Comparison of ENCODE assay signal across 9 mouse cellular contexts in genomic region chr7:30363344-30363738, GRCm38 (mm10). TPM values are rescaled to one million over a fixed set of nuclear protein-coding genes. Genes with fewer than 3 reads are reported as not detected.
DNase-seq lines count a peak whose midpoint lies in the region; ATAC-seq and TF ChIP-seq lines count a peak whose summit lies in the region.
"Had no signal": no experiment of that assay in that cellular context is flagged by ENCODE, and none has a peak within 500 bp of the region (broad histone marks: within the 10 kb centered on the region; RNA-seq: fewer than 3 reads in every experiment).

No protein-coding gene starts in this region.

- no peak for TF ChIP-seq CTCF in liver, adult 2 months (IDR thresholded peaks at IDR 0.05; ENCODE audit: low read depth, low read length)

- ATAC-seq in forebrain, embryonic 15.5 days (replicated peaks), result peak; percentile 46
- ATAC-seq in limb, embryonic 13.5 days (ENCODE audit: low FRiP score, low read depth), result 0 out of 2 replicates have a peak, but pooled peaks have one; percentile 1
- no peak for ATAC-seq in stomach, embryonic 14.5 days (ENCODE audit: insufficient number of reproducible peaks, insufficient read depth, low FRiP score, low read depth)

- no peaks in the 10 kb centered on the region for H3K9me3 ChIP-seq in forebrain, embryonic 15.5 days
- H3K9me3 ChIP-seq in limb, embryonic 13.5 days, result no peaks in the 10 kb centered on the region
- no peaks in the 10 kb centered on the region for H3K9me3 ChIP-seq in stomach, embryonic 14.5 days (ENCODE audit: control insufficient read depth, low read depth, low read length)

- no peaks in the 10 kb centered on the region for H3K27me3 ChIP-seq in liver, adult 2 months (ENCODE audit: control insufficient read depth, insufficient read depth, low read length)
- 0 out of 2 replicates have a peak, but pooled peaks cover 3% of the 10 kb centered on the region for H3K27me3 ChIP-seq in forebrain, embryonic 15.5 days
- H3K27me3 ChIP-seq in limb, embryonic 13.5 days, result peaks cover 16% of the 10 kb centered on the region
- no peaks in the 10 kb centered on the region for H3K27me3 ChIP-seq in stomach, embryonic 14.5 days (ENCODE audit: control insufficient read depth, insufficient read depth, low read length)

- no peaks in the 10 kb centered on the region for H3K79me2 ChIP-seq in liver, adult 2 months (ENCODE audit: control insufficient read depth, insufficient read depth, low read length)

- H3K4me1 ChIP-seq in liver, adult 2 months (ENCODE audit: control insufficient read depth, insufficient read depth, low read length), result peaks cover 18% of the 10 kb centered on the region
- H3K4me1 ChIP-seq in forebrain, embryonic 15.5 days, result peaks cover 46% of the 10 kb centered on the region
- peaks cover 28% of the 10 kb centered on the region for H3K4me1 ChIP-seq in limb, embryonic 13.5 days
- H3K4me1 ChIP-seq in stomach, embryonic 14.5 days (ENCODE audit: control insufficient read depth, insufficient read depth, low read length), result peaks cover 19% of the 10 kb centered on the region; the same call in 1 of the 2 replicates

- WGBS in liver, adult 2 months, result 72% methylated on average over 6 of the region's 6 CpGs
- WGBS in forebrain, embryonic 15.5 days, result 69% methylated on average over 6 of the region's 6 CpGs
- WGBS in limb, embryonic 13.5 days, result 72% methylated on average over 6 of the region's 6 CpGs
- WGBS in stomach, embryonic 14.5 days, result 60% methylated on average over 6 of the region's 6 CpGs

- peak overlapping the region; percentile 90 for H3K4me2 ChIP-seq in forebrain, embryonic 15.5 days (replicated peaks)
- H3K4me2 ChIP-seq in limb, embryonic 13.5 days (replicated peaks), result peak overlapping the region; percentile 81
- H3K4me2 ChIP-seq in stomach, embryonic 14.5 days (replicated peaks; ENCODE audit: low read depth, low read length), result peak overlapping the region; percentile 76

- peak overlapping the region; percentile 76 for H3K4me3 ChIP-seq in liver, adult 2 months (ENCODE audit: insufficient read depth, low read depth, low read length)
- H3K4me3 ChIP-seq in forebrain, embryonic 15.5 days, result peak overlapping the region; percentile 63
- H3K4me3 ChIP-seq in limb, embryonic 13.5 days, result peak overlapping the region; percentile 66
- peak overlapping the region; percentile 70 for H3K4me3 ChIP-seq in stomach, embryonic 14.5 days (ENCODE audit: low read depth, low read length)
- H3K4me3 ChIP-seq: myocyte had no signal

- no peak for DNase-seq in liver, adult 2 months (ENCODE audit: extremely low read depth, low read depth, low spot score)
- DNase-seq in liver, result no peak
- no peak for DNase-seq in right cerebral cortex, postnatal 14 days
- no peak for DNase-seq in spleen, postnatal 36 days (ENCODE audit: low spot score in 2 of 2)
- DNase-seq: thymus, adult 18-20 months had no signal

- no peaks in the 10 kb centered on the region for H3K36me3 ChIP-seq in liver, adult 2 months (ENCODE audit: control insufficient read depth, insufficient read depth, low read length)
- H3K36me3 ChIP-seq in forebrain, embryonic 15.5 days, result peaks cover 10% of the 10 kb centered on the region
- H3K36me3 ChIP-seq in limb, embryonic 13.5 days, result peaks cover 15% of the 10 kb centered on the region
- peaks cover 8% of the 10 kb centered on the region; the same call in 1 of the 2 replicates for H3K36me3 ChIP-seq in stomach, embryonic 14.5 days (ENCODE audit: control insufficient read depth, insufficient read depth, low read length)

- TF ChIP-seq POLR2A in liver, adult 2 months (IDR thresholded peaks at IDR 0.05; ENCODE audit: extremely low read depth, insufficient read depth, low read length), result no peak

- H3K9ac ChIP-seq in liver, adult 2 months (ENCODE audit: low read depth, low read length), result no peak overlapping the region
- H3K9ac ChIP-seq in forebrain, embryonic 15.5 days (replicated peaks), result peak overlapping the region; percentile 79
- H3K9ac ChIP-seq in limb, embryonic 13.5 days, result peak overlapping the region; percentile 88; the same call in 1 of the 2 replicates
- peak overlapping the region; percentile 77; the same call in 1 of the 2 replicates for H3K9ac ChIP-seq in stomach, embryonic 14.5 days (replicated peaks; ENCODE audit: low read depth, low read length)

- no peak overlapping the region for H3K27ac ChIP-seq in liver, adult 2 months (replicated peaks; ENCODE audit: insufficient read depth, low read depth, low read length)
- peak overlapping the region; percentile 38; the same call in 1 of the 2 replicates for H3K27ac ChIP-seq in forebrain, embryonic 15.5 days (replicated peaks)
- H3K27ac ChIP-seq in limb, embryonic 13.5 days, result no peak overlapping the region
- no peak overlapping the region for H3K27ac ChIP-seq in stomach, embryonic 14.5 days (ENCODE audit: low read length)

RNA-seq across cellular contexts. Expression of gene Lrfn3, which starts 0.8 kb away (rescaled TPM):
- total RNA-seq in liver, adult 2 months (2014; rRNA removed), result 0.74 and 1.7 TPM in 2 replicates
- 12.9 and 22.2 TPM in 2 replicates for polyA plus RNA-seq in liver, adult 2 months (2012; rRNA removed)
- polyA plus RNA-seq in forebrain, embryonic 15.5 days (2015; fragmentation: Nextera tagmentation; extraction: Ambion mirVana), result 11.2 and 12.3 TPM in 2 replicates
- polyA plus RNA-seq in limb, embryonic 13.5 days (2015; fragmentation: Nextera tagmentation; extraction: Ambion mirVana), result 6.8 and 7.5 TPM in 2 replicates
- polyA plus RNA-seq in stomach, embryonic 14.5 days (2014; fragmentation: Nextera tagmentation; extraction: Ambion mirVana), result 5.2 and 6.7 TPM in 2 replicates

RNA-seq across cellular contexts. Expression of gene Sdhaf1, which starts 39.6 kb away (rescaled TPM):
- total RNA-seq in liver, adult 2 months (2014; rRNA removed), result 4.0 and 4.4 TPM in 2 replicates
- polyA plus RNA-seq in liver, adult 2 months (2012; rRNA removed), result 15.8 and 16.2 TPM in 2 replicates
- polyA plus RNA-seq in forebrain, embryonic 15.5 days (2015; fragmentation: Nextera tagmentation; extraction: Ambion mirVana), result 22.1 and 22.5 TPM in 2 replicates
- 20.0 and 22.4 TPM in 2 replicates for polyA plus RNA-seq in limb, embryonic 13.5 days (2015; fragmentation: Nextera tagmentation; extraction: Ambion mirVana)
- polyA plus RNA-seq in stomach, embryonic 14.5 days (2014; fragmentation: Nextera tagmentation; extraction: Ambion mirVana), result 14.4 and 17.0 TPM in 2 replicates

RNA-seq across cellular contexts. Expression of gene E130208F15Rik, which starts 41.8 kb away (rescaled TPM):
- total RNA-seq in liver, adult 2 months (2014; rRNA removed), result 0.18 and 0.34 TPM in 2 replicates
- 0.06 and 0.39 TPM in 2 replicates for polyA plus RNA-seq in liver, adult 2 months (2012; rRNA removed)
- not detected in 2 replicates for polyA plus RNA-seq in forebrain, embryonic 15.5 days (2015; fragmentation: Nextera tagmentation; extraction: Ambion mirVana)
- 0.95 and 1.2 TPM in 2 replicates for polyA plus RNA-seq in limb, embryonic 13.5 days (2015; fragmentation: Nextera tagmentation; extraction: Ambion mirVana)
- not detected in 2 replicates for polyA plus RNA-seq in stomach, embryonic 14.5 days (2014; fragmentation: Nextera tagmentation; extraction: Ambion mirVana)

RNA-seq across cellular contexts. Expression of gene Syne4, which starts 48.7 kb away (rescaled TPM):
- total RNA-seq in liver, adult 2 months (2014; rRNA removed), result 1.7 and 3.5 TPM in 2 replicates
- polyA plus RNA-seq in liver, adult 2 months (2012; rRNA removed), result 2.2 and 4.9 TPM in 2 replicates
- 7.3 and 9.0 TPM in 2 replicates for polyA plus RNA-seq in forebrain, embryonic 15.5 days (2015; fragmentation: Nextera tagmentation; extraction: Ambion mirVana)
- 89.9 and 90.4 TPM in 2 replicates for polyA plus RNA-seq in limb, embryonic 13.5 days (2015; fragmentation: Nextera tagmentation; extraction: Ambion mirVana)
- 49.0 and 53.2 TPM in 2 replicates for polyA plus RNA-seq in stomach, embryonic 14.5 days (2014; fragmentation: Nextera tagmentation; extraction: Ambion mirVana)

RNA-seq across cellular contexts. Expression of gene Tyrobp, which starts 50.2 kb away (rescaled TPM):
- total RNA-seq in liver, adult 2 months (2014; rRNA removed), result 46.1 and 57.6 TPM in 2 replicates
- 48.1 and 86.4 TPM in 2 replicates for polyA plus RNA-seq in liver, adult 2 months (2012; rRNA removed)
- 22.5 and 24.3 TPM in 2 replicates for polyA plus RNA-seq in forebrain, embryonic 15.5 days (2015; fragmentation: Nextera tagmentation; extraction: Ambion mirVana)
- 29.7 and 32.7 TPM in 2 replicates for polyA plus RNA-seq in limb, embryonic 13.5 days (2015; fragmentation: Nextera tagmentation; extraction: Ambion mirVana)
- 47.0 and 56.5 TPM in 2 replicates for polyA plus RNA-seq in stomach, embryonic 14.5 days (2014; fragmentation: Nextera tagmentation; extraction: Ambion mirVana)
- polyA plus RNA-seq: myocyte had no signal
